Mouse (Mus musculus): ENCODE measurements around the gene Csrnp1. TPM values are rescaled to one million over a fixed set of nuclear protein-coding genes. Genes with fewer than 3 reads are reported as not detected.
"Not testable (repeated sequence)": the region's sequence is repeated elsewhere in the genome, so short reads cannot be mapped to it uniquely, and the experiment has no call there.

Gene Csrnp1
- polyA plus RNA-seq, 1 experiment from 2014 or later, result 0.62 TPM

DNA sequence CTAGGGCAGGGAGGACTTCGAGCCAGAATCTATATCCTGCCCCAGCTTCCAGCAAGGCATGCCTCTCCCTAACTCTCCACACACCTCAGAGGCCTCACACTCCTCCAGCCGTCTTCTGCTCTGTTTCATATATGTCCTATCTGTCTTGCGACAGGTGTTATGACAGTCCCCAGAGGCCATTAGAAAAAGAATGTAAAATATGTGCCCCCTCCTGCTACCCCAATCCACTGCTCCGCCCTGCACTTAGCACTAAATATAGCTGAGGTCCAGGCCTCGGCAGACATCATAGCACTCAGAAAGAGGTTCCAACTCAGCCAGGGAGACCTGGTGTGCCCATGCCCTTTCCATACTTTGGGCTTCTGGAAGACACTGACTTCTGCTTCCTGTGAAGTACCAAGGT, 36.7 kb upstream of the Csrnp1 start:
- Histone ChIP-seq H3K4me2 (replicated peaks; ENCODE audit: low read depth, low read length) (no peak overlapping the region), H3K9me3 (ENCODE audit: control insufficient read depth, low read length) (no peaks in the 10 kb centered on the region), H3K4me3 (ENCODE audit: low read depth, low read length) (no peak overlapping the region), H3K27me3 (ENCODE audit: control insufficient read depth, insufficient read depth, low read length) (no peaks in the 10 kb centered on the region), H3K4me1 (replicated peaks; ENCODE audit: control insufficient read depth, insufficient read depth, low read length) (no peaks in the 10 kb centered on the region; the same call in 1 of the 2 replicates), H3K36me3 (ENCODE audit: control insufficient read depth, insufficient read depth, low read length) (no peaks in the 10 kb centered on the region), H3K9ac (ENCODE audit: low read depth, low read length) (no peak overlapping the region), H3K27ac (ENCODE audit: low read depth, low read length) (no peak overlapping the region)
- DNase-seq (ENCODE audit: low spot score) (no peak), ATAC-seq (ENCODE audit: low FRiP score) (no peak)
- WGBS, result 72% methylated on average over 5 of the region's 5 CpGs

GRCm38 (mm10) chr9:120020285-120020890, 35.9 kb upstream of the Csrnp1 start:
- Histone ChIP-seq H3K4me1 (replicated peaks; ENCODE audit: control insufficient read depth, insufficient read depth, low read length) (no peaks in the 10 kb centered on the region; the same call in 1 of the 2 replicates), H3K9me3 (ENCODE audit: control insufficient read depth, low read length) (no peaks in the 10 kb centered on the region), H3K27me3 (ENCODE audit: control insufficient read depth, insufficient read depth, low read length) (no peaks in the 10 kb centered on the region), H3K4me2 (replicated peaks; ENCODE audit: low read depth, low read length) (no peak overlapping the region), H3K4me3 (ENCODE audit: low read depth, low read length) (no peak overlapping the region), H3K9ac (ENCODE audit: low read depth, low read length) (no peak overlapping the region), H3K36me3 (ENCODE audit: control insufficient read depth, insufficient read depth, low read length) (no peaks in the 10 kb centered on the region), H3K27ac (ENCODE audit: low read depth, low read length) (no peak overlapping the region)
- ATAC-seq (ENCODE audit: low FRiP score), result no peak
- peak; percentile 82 for DNase-seq (ENCODE audit: low spot score)
- WGBS, result 43% methylated on average over 7 of the region's 7 CpGs

GRCm38 (mm10) chr9:120016956-120017355, 32.5 kb upstream of the Csrnp1 start:
- no peaks in the 10 kb centered on the region; the same call in 1 of the 2 replicates for H3K4me1 ChIP-seq (replicated peaks; ENCODE audit: control insufficient read depth, insufficient read depth, low read length)
- WGBS, result 67% methylated on average over 10 of the region's 10 CpGs
- no peak overlapping the region for H3K4me2 ChIP-seq (replicated peaks; ENCODE audit: low read depth, low read length)
- no peaks in the 10 kb centered on the region for H3K9me3 ChIP-seq (ENCODE audit: control insufficient read depth, low read length)
- H3K9ac ChIP-seq (ENCODE audit: low read depth, low read length), result no peak overlapping the region
- H3K27ac ChIP-seq (ENCODE audit: low read depth, low read length), result no peak overlapping the region; the same call in 1 of the 2 replicates
- no peak overlapping the region for H3K4me3 ChIP-seq (ENCODE audit: low read depth, low read length)
- ATAC-seq (ENCODE audit: low FRiP score), result no peak
- DNase-seq (ENCODE audit: low spot score), result no peak
- H3K36me3 ChIP-seq (ENCODE audit: control insufficient read depth, insufficient read depth, low read length), result no peaks in the 10 kb centered on the region
- H3K27me3 ChIP-seq (ENCODE audit: control insufficient read depth, insufficient read depth, low read length), result no peaks in the 10 kb centered on the region

DNA sequence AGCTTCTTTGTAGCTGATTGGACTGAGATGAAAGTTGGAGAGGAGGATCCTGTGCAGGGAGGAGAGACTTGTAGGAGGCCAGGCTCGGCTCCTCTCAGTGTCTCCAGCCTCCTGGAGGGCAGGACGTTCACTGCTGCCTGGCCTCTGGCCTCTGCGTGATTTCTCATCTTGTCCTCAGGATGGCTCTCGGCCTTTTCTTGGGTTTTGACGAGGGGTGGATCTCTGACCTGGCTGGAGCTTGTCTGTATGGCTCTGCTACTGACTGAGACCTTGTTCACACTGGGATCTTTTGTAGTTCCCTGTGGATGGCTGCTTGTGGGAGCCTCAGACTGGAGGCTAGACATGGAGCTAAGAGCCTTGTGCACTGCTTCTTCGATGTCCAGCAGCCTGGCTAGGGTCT, 30.4 kb upstream of the Csrnp1 start:
- Histone ChIP-seq H3K4me2 (replicated peaks; ENCODE audit: low read depth, low read length) (no peak overlapping the region), H3K36me3 (ENCODE audit: control insufficient read depth, insufficient read depth, low read length) (no peaks in the 10 kb centered on the region), H3K9me3 (ENCODE audit: control insufficient read depth, low read length) (no peaks in the 10 kb centered on the region), H3K27ac (ENCODE audit: low read depth, low read length) (no peak overlapping the region), H3K27me3 (ENCODE audit: control insufficient read depth, insufficient read depth, low read length) (no peaks in the 10 kb centered on the region; the same call in 1 of the 2 replicates), H3K4me1 (replicated peaks; ENCODE audit: control insufficient read depth, insufficient read depth, low read length) (no peaks in the 10 kb centered on the region; the same call in 1 of the 2 replicates), H3K4me3 (ENCODE audit: low read depth, low read length) (no peak overlapping the region), H3K9ac (ENCODE audit: low read depth, low read length) (no peak overlapping the region)
- no peak for ATAC-seq (ENCODE audit: low FRiP score)
- 61% methylated on average over 6 of the region's 6 CpGs for WGBS
- DNase-seq (ENCODE audit: low spot score), result no peak

GRCm38 (mm10) chr9:120013251-120013820, 28.9 kb upstream of the Csrnp1 start:
- H3K36me3 ChIP-seq (ENCODE audit: control insufficient read depth, insufficient read depth, low read length), result no peaks in the 10 kb centered on the region
- ATAC-seq (ENCODE audit: low FRiP score) (no peak), DNase-seq (ENCODE audit: low spot score) (no peak)
- WGBS, result 79% methylated on average over 11 of the region's 11 CpGs
- no peaks in the 10 kb centered on the region; the same call in 1 of the 2 replicates for H3K27me3 ChIP-seq (ENCODE audit: control insufficient read depth, insufficient read depth, low read length)
- H3K27ac ChIP-seq (ENCODE audit: low read depth, low read length), result no peak overlapping the region
- H3K4me3 ChIP-seq (ENCODE audit: low read depth, low read length), result no peak overlapping the region
- no peaks in the 10 kb centered on the region for H3K9me3 ChIP-seq (ENCODE audit: control insufficient read depth, low read length)
- no peak overlapping the region for H3K9ac ChIP-seq (ENCODE audit: low read depth, low read length)
- no peak overlapping the region for H3K4me2 ChIP-seq (replicated peaks; ENCODE audit: low read depth, low read length)
- no peaks in the 10 kb centered on the region; the same call in 1 of the 2 replicates for H3K4me1 ChIP-seq (replicated peaks; ENCODE audit: control insufficient read depth, insufficient read depth, low read length)

DNA sequence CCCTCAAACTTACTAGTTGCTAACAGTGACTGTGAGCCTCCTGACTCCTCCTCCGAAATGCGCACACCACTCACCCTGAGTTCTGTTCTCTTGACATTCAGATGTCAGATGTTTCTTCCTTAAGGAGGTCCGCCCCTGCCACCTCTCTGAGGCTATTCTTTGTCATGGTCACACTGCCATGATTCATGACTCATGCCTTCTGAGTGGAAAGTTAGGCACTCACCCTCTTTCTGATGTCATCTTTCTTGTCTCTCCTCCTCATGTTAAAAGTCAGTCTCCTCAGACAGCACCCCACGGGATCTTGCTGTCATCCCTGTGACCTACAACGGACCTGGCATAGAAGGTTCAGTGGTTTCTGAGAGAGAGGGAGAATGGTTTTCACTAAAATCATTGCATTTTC, 28.3 kb upstream of the Csrnp1 start:
- no peak for ATAC-seq (ENCODE audit: low FRiP score)

DNA sequence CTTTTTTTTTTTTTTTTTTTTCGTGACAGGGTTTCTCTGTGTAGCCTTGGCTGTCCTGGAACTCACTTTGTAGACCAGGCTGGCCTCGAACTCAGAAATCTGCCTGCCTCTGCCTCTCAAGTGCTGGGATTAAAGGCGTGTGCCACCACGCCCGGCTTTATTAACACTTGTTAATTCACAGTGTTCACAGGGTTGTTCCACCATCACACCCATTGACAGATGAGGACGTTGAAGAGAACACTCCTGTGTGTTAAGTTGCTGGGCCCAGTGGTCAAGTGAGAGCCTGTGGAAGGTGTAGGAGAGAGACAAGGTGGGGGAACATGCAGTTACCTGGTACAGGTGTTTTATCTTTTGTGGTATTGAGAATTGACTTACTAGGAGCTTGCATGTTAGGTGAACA, 27.7 kb upstream of the Csrnp1 start:
- not testable (repeated sequence) for H3K4me2 ChIP-seq (replicated peaks; ENCODE audit: low read depth, low read length); H3K36me3 ChIP-seq (ENCODE audit: control insufficient read depth, insufficient read depth, low read length); H3K27ac ChIP-seq (ENCODE audit: low read depth, low read length); DNase-seq (ENCODE audit: low spot score); H3K4me3 ChIP-seq (ENCODE audit: low read depth, low read length); H3K4me1 ChIP-seq (replicated peaks; ENCODE audit: control insufficient read depth, insufficient read depth, low read length); H3K9ac ChIP-seq (ENCODE audit: low read depth, low read length); ATAC-seq (ENCODE audit: low FRiP score); H3K27me3 ChIP-seq (ENCODE audit: control insufficient read depth, insufficient read depth, low read length); H3K9me3 ChIP-seq (ENCODE audit: control insufficient read depth, low read length)
- 90% methylated on average over 6 of the region's 6 CpGs for WGBS

More for the DNA sequence above, 28.3 kb upstream of the Csrnp1 start:
- Histone ChIP-seq H3K4me1 (replicated peaks; ENCODE audit: control insufficient read depth, insufficient read depth, low read length) (no peaks in the 10 kb centered on the region; the same call in 1 of the 2 replicates), H3K36me3 (ENCODE audit: control insufficient read depth, insufficient read depth, low read length) (no peaks in the 10 kb centered on the region), H3K4me2 (replicated peaks; ENCODE audit: low read depth, low read length) (no peak overlapping the region), H3K9me3 (ENCODE audit: control insufficient read depth, low read length) (no peaks in the 10 kb centered on the region), H3K9ac (ENCODE audit: low read depth, low read length) (no peak overlapping the region), H3K27ac (ENCODE audit: low read depth, low read length) (no peak overlapping the region), H3K4me3 (ENCODE audit: low read depth, low read length) (no peak overlapping the region), H3K27me3 (ENCODE audit: control insufficient read depth, insufficient read depth, low read length) (no peaks in the 10 kb centered on the region; the same call in 1 of the 2 replicates)
- no peak for DNase-seq (ENCODE audit: low spot score)
- 86% methylated on average over 5 of the region's 5 CpGs for WGBS

GRCm38 (mm10) chr9:120011533-120011932, 27.1 kb upstream of the Csrnp1 start:
- Histone ChIP-seq H3K4me3 (ENCODE audit: low read depth, low read length) (peak overlapping the region; percentile 35), H3K4me1 (replicated peaks; ENCODE audit: control insufficient read depth, insufficient read depth, low read length) (no peaks in the 10 kb centered on the region), H3K27ac (ENCODE audit: low read depth, low read length) (no peak overlapping the region), H3K9me3 (ENCODE audit: control insufficient read depth, low read length) (no peaks in the 10 kb centered on the region), H3K36me3 (ENCODE audit: control insufficient read depth, insufficient read depth, low read length) (no peaks in the 10 kb centered on the region), H3K4me2 (replicated peaks; ENCODE audit: low read depth, low read length) (peak overlapping the region; percentile 77), H3K9ac (ENCODE audit: low read depth, low read length) (no peak overlapping the region), H3K27me3 (ENCODE audit: control insufficient read depth, insufficient read depth, low read length) (no peaks in the 10 kb centered on the region; the same call in 1 of the 2 replicates)
- peak; percentile 87 for DNase-seq (ENCODE audit: low spot score)
- WGBS, result 2% methylated on average over 10 of the region's 10 CpGs
- ATAC-seq (ENCODE audit: low FRiP score), result peak; percentile 73
